Mouse (Mus musculus) olfactory bulb, adult 2 months (tissue): ENCODE results near the gene Ccdc62.

Experiments
- CTCF ChIP-seq: fragments of 200-500 bp; IDR thresholded peaks from 2 replicates; pipeline ENCODE4 v1.5.1; 2012; ENCODE audit warnings: low read depth, mild to moderate bottlenecking, low read length, moderate library complexity; ENCODE audit not compliant: insufficient read depth
- POLR2A ChIP-seq: fragments of 200-500 bp; IDR thresholded peaks from 2 replicates; pipeline ENCODE4 v1.6.1; 2012; ENCODE audit warnings: mild to moderate bottlenecking, low read depth, low read length, moderate library complexity; ENCODE audit not compliant: insufficient read depth

- TF ChIP-seq POLR2A (no peak), CTCF (no peak)
Measured at GRCm38 (mm10) chr5:123927118-123927517, 3.4 kb upstream of the Ccdc62 start, which contains the start of gene Gm43518.
